Mouse (Mus musculus) intestine, embryonic 14.5 days (tissue): ENCODE data around the gene Btbd9. TPM values are rescaled to one million over a fixed set of nuclear protein-coding genes. Genes with fewer than 3 reads are reported as not detected.

Experiments used
- ATAC-seq: fragments of 200-750 bp; cut with Nextera tagmentation; replicated peaks from 2 replicates; pipeline ENCODE4 v1.8.0; 2017; ENCODE audit warnings: low read depth, moderate number of reproducible peaks, moderate TSS enrichment, moderate library complexity; ENCODE audit not compliant: low FRiP score, low TSS enrichment
- DNase-seq: peaks from one replicate; pipeline ENCODE4 v3.0.0-alpha.2; 2018; ENCODE audit warnings: low spot score
- H3K27ac ChIP-seq: fragments of 300-500 bp; sonication (generic); 2 replicates; pipeline ENCODE4 v1.5.1; 2014; ENCODE audit warnings: low read depth, mild to moderate bottlenecking, control low read depth
- H3K27me3 ChIP-seq: fragments of 300-500 bp; sonication (generic); replicated peaks from 2 replicates; pipeline ENCODE4 v1.6.1; 2014; ENCODE audit warnings: low read length, control low read depth; ENCODE audit not compliant: control insufficient read depth, insufficient read depth
- H3K36me3 ChIP-seq: fragments of 300-500 bp; sonication (generic); 2 replicates; pipeline ENCODE4 v1.6.1; 2014; ENCODE audit warnings: low read length, control low read depth; ENCODE audit not compliant: control insufficient read depth, insufficient read depth
- H3K4me1 ChIP-seq: fragments of 300-500 bp; sonication (generic); replicated peaks from 2 replicates; pipeline ENCODE4 v1.6.1; 2014; ENCODE audit warnings: low read length, control low read depth, mixed read lengths; ENCODE audit not compliant: control insufficient read depth, insufficient read depth
- H3K4me2 ChIP-seq: fragments of 300-500 bp; sonication (generic); 2 replicates; pipeline ENCODE4 v1.6.1; 2014; ENCODE audit warnings: low read length
- H3K4me3 ChIP-seq: fragments of 300-500 bp; sonication (generic); 2 replicates; pipeline ENCODE4 v1.5.1; 2014; ENCODE audit warnings: low read depth, low read length, control low read depth, mixed read lengths
- H3K9ac ChIP-seq: fragments of 300-500 bp; sonication (generic); 2 replicates; pipeline ENCODE4 v1.6.1; 2014; ENCODE audit warnings: mild to moderate bottlenecking, low read length
- H3K9me3 ChIP-seq: fragments of 300-500 bp; sonication (generic); 2 replicates; pipeline ENCODE4 v1.6.1; 2016; ENCODE audit warnings: low read length, control low read depth; ENCODE audit not compliant: control insufficient read depth
- WGBS: fragments of 180-500 bp; shearing (Covaris S2); extraction: QIAGEN DNeasy Blood & Tissue Kit; methylation state at CpG from one replicate; pipeline ENCODE4 v1.1.7; 2014; 5-methylcytosine and 5-hydroxymethylcytosine counted together
- polyA plus RNA-seq: library from polyadenylated mRNA; unstranded; fragments of >200 nt; fragmentation: Nextera tagmentation; extraction: Ambion mirVana; gene quantifications from 2 replicates; pipeline ENCODE4 v1.2.1, GENCODE M21; 2014

Gene Btbd9
- polyA plus RNA-seq, 1 experiment from 2014 or later = 53.7 TPM

DNA sequence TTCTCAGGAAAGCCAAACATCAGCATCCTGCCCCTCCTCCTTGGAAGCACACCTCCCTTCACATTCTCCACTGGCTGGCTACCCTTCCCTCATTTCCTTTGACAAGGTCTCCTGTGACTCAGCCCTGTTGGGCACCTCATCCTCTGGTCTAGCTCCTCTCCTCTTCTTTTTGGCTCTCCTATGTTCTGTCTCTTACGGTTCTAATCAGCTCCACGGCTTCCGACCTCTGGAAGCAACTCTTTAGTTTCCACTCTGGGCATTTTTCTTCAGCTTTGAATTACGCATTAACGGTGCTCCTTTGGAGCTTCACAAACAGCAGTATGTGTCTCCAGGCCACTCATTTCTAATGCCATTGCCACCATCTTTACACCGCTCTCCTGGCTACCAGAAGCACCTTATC, 82.8 kb downstream of the Btbd9 start:
- DNase-seq = no peak
- no peak for ATAC-seq
- 95% methylated on average over 6 of the region's 6 CpGs for WGBS

DNA sequence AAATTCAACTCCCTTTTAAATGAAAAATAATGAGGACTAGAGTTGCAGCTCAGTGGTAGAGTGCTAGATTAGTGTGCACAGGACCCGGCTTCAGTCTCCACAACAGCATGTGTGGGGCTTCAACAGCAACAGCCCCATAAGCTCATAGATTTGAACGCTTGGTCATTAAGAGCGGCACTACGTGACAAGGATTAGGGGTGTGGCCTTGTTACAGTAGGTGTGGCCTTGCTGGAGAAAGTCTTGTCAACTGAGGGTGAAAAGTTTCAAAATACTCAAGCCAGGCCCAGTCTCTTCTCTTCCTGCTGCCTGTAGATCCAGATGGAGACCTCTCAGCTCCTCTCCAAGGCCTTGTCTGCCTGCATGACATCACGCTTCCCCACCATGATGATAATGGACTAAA, 84.1 kb downstream of the Btbd9 start:
- DNase-seq (no peak), ATAC-seq (no peak)
- Histone ChIP-seq H3K9ac (no peak overlapping the region), H3K4me2 (no peak overlapping the region), H3K4me3 (no peak overlapping the region), H3K9me3 (no peaks in the 10 kb centered on the region), H3K4me1 (no peaks in the 10 kb centered on the region), H3K27me3 (no peaks in the 10 kb centered on the region), H3K36me3 (no peaks in the 10 kb centered on the region), H3K27ac (no peak overlapping the region)
- 92% methylated on average over 5 of the region's 5 CpGs for WGBS

More for the DNA sequence above, 82.8 kb downstream of the Btbd9 start:
- no peaks in the 10 kb centered on the region for H3K9me3 ChIP-seq
- no peak overlapping the region for H3K9ac ChIP-seq
- no peak overlapping the region for H3K27ac ChIP-seq
- H3K27me3 ChIP-seq = no peaks in the 10 kb centered on the region
- no peak overlapping the region for H3K4me3 ChIP-seq
- H3K4me2 ChIP-seq = no peak overlapping the region
- no peaks in the 10 kb centered on the region for H3K36me3 ChIP-seq
- no peaks in the 10 kb centered on the region; the same call in 1 of the 2 replicates for H3K4me1 ChIP-seq

DNA sequence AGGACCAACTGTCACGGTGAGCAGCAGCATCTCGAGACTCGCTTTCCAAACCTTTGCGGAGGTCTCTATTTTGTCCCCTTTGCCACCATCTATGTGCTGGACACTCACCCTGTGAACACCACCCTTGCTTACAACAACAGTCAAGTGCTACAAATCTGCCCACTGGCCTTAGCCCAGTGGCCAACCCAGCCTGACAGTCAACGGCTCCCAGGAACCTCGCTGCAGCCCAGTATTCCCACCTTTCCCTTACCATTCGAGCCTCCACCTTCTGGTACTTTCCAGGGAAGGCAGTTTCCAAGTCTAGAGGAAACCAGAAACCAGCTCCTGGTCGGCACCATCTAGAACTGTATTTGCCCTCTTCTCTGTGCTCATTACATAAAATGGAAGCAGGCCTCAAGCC, 84.7 kb downstream of the Btbd9 start:
- DNase-seq = no peak
- Histone ChIP-seq H3K9me3 (no peaks in the 10 kb centered on the region), H3K4me1 (no peaks in the 10 kb centered on the region), H3K27ac (no peak overlapping the region), H3K9ac (no peak overlapping the region), H3K36me3 (no peaks in the 10 kb centered on the region), H3K27me3 (no peaks in the 10 kb centered on the region), H3K4me3 (no peak overlapping the region), H3K4me2 (no peak overlapping the region)
- 93% methylated on average over 8 of the region's 8 CpGs for WGBS
- ATAC-seq = no peak

DNA sequence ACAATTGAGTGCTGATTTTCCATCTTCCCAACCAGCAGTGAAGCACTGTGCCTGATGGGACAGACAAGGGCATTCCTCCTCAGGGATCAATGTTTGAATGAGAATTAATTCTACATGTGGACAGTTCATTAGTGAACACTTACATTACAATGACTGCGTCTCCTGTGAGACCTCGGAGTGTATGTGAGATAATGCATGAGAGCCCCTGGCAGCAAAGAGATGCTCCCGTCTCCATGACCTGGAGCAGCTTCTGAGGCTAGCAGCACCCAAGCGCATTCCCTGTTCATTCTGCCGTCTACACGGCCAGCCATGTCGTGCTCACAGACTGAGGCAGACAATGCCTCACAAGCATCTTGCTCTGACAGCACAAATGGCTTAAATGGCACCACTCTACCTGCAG, 85.7 kb downstream of the Btbd9 start:
- H3K27ac ChIP-seq = no peak overlapping the region
- no peak overlapping the region for H3K9ac ChIP-seq
- H3K36me3 ChIP-seq = no peaks in the 10 kb centered on the region
- no peaks in the 10 kb centered on the region for H3K9me3 ChIP-seq
- H3K4me3 ChIP-seq = no peak overlapping the region
- ATAC-seq (no peak), DNase-seq (no peak)
- no peaks in the 10 kb centered on the region for H3K4me1 ChIP-seq
- H3K27me3 ChIP-seq = no peaks in the 10 kb centered on the region
- WGBS = 89% methylated on average over 7 of the region's 7 CpGs
- no peak overlapping the region for H3K4me2 ChIP-seq

DNA sequence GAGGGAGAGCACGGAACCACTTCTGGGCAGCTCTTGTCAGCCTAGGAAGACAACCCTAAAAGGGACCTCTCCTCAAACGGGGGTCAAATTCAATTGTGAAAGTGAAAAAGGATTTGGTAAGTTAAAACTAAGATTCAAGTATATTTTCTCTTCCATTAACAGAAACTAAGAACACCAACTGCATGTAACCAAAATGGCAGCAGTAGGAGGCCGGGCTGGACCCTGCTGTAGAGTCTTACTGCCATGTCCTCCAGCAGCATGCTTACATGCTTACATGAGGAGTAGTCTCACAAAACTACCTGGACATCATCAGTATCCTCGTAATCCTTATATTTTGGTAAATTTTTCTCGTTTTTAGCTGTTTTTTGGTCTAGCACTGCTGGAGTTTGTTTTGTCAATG, 86.2 kb downstream of the Btbd9 start:
- H3K4me1 ChIP-seq = no peaks in the 10 kb centered on the region
- no peak overlapping the region for H3K9ac ChIP-seq
- no peak overlapping the region for H3K27ac ChIP-seq
- H3K27me3 ChIP-seq = no peaks in the 10 kb centered on the region
- no peak overlapping the region for H3K4me2 ChIP-seq
- DNase-seq (no peak), ATAC-seq (no peak)
- WGBS = 94% methylated on average over 5 of the region's 5 CpGs
- no peaks in the 10 kb centered on the region for H3K9me3 ChIP-seq
- H3K4me3 ChIP-seq = no peak overlapping the region
- no peaks in the 10 kb centered on the region for H3K36me3 ChIP-seq

DNA sequence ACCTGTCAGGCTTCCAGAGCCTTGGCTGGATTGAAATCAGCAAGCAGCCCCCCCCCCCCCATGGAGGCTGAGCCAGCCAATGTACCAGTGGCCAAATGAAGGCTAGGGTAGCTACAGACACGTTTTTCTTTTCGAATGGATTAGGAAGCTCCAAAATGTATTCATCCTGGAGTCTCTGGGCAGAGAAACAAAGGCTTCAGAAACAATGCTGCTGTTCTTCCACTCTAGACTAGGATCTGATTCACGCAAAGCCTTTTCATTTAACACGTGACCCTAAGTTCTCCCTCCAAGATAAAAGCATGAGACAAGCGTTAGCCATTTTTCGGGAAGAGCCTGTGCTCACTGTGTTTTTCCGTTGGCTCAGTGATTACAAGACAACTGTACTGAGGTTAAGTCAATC, 86.7 kb downstream of the Btbd9 start:
- 82% methylated on average over 7 of the region's 7 CpGs for WGBS
- H3K27ac ChIP-seq = no peak overlapping the region

DNA sequence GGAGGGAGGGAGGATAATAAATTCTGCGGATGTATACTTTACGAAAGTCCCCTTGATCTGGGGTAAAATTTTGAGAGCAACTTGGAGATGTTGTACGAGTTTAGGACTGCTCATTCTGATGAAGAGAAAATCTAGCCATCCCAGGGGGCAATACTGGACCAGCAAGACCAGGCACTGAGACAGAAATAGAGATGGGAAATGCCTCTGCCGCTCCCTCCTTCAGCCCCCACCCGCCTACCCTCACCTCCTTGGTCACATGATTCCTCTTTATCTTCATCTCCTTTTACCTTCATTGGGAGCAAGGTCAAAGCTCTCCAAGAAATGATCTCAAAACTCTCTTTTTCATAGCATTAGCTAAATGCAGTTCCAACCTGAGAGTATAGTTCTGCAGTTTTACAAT, 88.6 kb downstream of the Btbd9 start:
- 79% methylated on average over 5 of the region's 5 CpGs for whole genome bisulfite sequencing

More for the DNA sequence above, 86.7 kb downstream of the Btbd9 start:
- H3K36me3 ChIP-seq = no peaks in the 10 kb centered on the region
- no peak for DNase-seq
- H3K9me3 ChIP-seq = no peaks in the 10 kb centered on the region
- no peak overlapping the region for H3K4me2 ChIP-seq
- no peak overlapping the region for H3K9ac ChIP-seq
- no peak for ATAC-seq
- no peaks in the 10 kb centered on the region for H3K4me1 ChIP-seq
- no peaks in the 10 kb centered on the region for H3K27me3 ChIP-seq
- H3K4me3 ChIP-seq = no peak overlapping the region

DNA sequence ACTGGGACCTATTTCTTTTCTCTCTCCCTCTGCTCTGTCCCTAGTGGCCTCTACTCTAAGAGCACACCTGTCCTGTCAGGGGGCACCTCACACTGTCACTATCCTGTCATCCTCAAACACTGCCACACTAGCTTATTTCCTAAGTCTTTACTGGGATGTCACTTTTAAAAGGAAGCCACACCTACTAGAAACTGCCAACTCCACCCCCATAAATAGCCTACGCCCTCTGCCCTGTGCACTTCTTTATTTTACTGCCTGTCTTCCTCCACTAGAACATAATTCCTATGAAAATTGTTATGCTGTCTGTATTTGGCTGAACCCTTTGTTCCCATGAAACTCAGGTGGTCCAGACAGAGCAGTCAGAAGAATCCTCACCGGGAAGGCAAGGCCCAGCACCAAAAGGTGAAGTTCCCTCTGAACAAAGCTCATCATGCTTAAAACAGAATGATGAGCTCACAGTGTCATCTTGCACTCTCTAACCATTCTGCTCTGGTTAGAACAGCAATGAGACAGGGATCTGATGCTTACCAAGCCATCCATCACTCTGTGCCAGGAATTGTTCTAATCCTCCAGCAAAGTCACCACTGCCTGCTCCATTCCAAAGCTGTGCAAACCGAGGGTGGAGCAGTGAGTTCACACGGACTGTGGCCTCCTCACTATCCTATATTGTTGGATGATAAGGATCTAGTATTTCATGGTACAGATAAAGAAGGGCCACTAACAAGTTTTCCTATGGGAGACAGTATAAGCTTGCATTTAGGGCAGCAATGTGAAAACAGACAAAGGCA, 91.0 kb downstream of the Btbd9 start:
- 74% methylated on average over 4 of the region's 4 CpGs for WGBS
- ATAC-seq (no peak), DNase-seq (no peak)
- no peak overlapping the region for H3K4me2 ChIP-seq
- H3K9me3 ChIP-seq = no peaks in the 10 kb centered on the region
- no peak overlapping the region for H3K4me3 ChIP-seq
- no peaks in the 10 kb centered on the region for H3K4me1 ChIP-seq
- H3K27me3 ChIP-seq = no peaks in the 10 kb centered on the region
- no peak overlapping the region for H3K27ac ChIP-seq
- H3K36me3 ChIP-seq = no peaks in the 10 kb centered on the region
- H3K9ac ChIP-seq = no peak overlapping the region

More for the DNA sequence above, 88.6 kb downstream of the Btbd9 start:
- ATAC-seq (no peak), DNase-seq (no peak)
- no peaks in the 10 kb centered on the region for H3K36me3 ChIP-seq
- no peak overlapping the region for H3K4me2 ChIP-seq
- H3K4me3 ChIP-seq = no peak overlapping the region
- no peaks in the 10 kb centered on the region for H3K27me3 ChIP-seq
- no peaks in the 10 kb centered on the region for H3K4me1 ChIP-seq
- no peaks in the 10 kb centered on the region for H3K9me3 ChIP-seq
- H3K9ac ChIP-seq = no peak overlapping the region
- H3K27ac ChIP-seq = no peak overlapping the region

DNA sequence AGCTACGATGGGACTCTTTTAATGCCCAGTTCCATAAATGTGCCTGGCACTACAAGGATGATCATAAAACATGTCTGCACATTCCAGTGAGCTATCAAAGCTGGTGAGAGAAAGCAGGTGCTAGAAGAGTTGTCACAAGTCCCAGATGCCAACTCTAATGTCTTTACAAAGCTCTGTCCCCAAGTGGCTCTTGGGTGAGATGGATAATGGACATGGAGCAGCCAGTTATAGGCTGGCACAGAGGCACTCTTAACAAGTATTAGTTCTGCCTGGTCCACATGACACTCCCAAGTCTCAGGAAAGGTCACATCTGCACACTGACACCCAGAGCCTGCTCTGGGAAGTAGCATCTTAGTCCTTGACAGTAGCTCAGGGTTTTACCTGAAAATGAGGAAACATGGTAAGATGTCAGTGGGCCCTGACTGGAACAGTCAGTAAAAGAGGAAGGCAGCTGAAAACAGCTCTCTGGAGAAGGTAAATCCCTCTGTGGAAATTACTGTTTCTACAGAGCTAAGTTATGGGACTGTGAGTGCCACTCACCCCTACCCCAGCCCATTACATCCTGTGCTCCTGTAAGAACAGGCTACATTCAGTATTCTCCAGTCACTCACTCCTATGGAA, 91.7 kb downstream of the Btbd9 start:
- H3K36me3 ChIP-seq = no peaks in the 10 kb centered on the region
- H3K27me3 ChIP-seq = no peaks in the 10 kb centered on the region
- H3K4me2 ChIP-seq = no peak overlapping the region
- no peak overlapping the region for H3K27ac ChIP-seq
- no peak for ATAC-seq
- no peaks in the 10 kb centered on the region for H3K9me3 ChIP-seq
- H3K4me3 ChIP-seq = no peak overlapping the region
- no peaks in the 10 kb centered on the region for H3K4me1 ChIP-seq
- H3K9ac ChIP-seq = no peak overlapping the region
- no peak for DNase-seq
- 79% methylated on average over 1 of the region's 1 CpGs for WGBS
